ENCODE assay signal across 11 mouse cellular contexts in the genomic region with DNA sequence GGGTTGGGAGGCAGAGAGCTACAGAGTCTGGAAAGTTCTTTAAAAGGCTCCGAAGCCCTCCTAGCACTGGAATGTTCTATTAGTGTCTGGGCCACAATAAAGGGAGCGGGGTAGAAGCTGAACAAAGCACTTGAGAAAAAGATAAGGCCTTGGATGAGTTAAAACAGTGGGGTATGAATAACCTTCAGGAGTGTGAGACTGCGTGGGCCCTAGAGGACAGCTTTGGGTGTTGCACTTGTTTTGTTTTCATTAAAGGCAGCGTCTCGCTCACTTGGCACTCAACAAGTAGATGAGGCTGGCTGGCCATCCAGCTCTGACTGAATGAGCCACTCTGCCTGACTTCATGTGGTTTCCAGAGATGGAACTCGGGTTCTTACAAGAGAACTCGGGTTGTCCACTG.
A peak's percentile ranks its signal among the peaks of the same experiment; 100 is the strongest.
DNase-seq lines count a peak whose midpoint lies in the region; ATAC-seq and TF ChIP-seq lines count a peak whose summit lies in the region.
"Had no signal": no experiment of that assay in that cellular context is flagged by ENCODE, and none has a peak within 500 bp of the region (broad histone marks: within the 10 kb centered on the region; RNA-seq: fewer than 3 reads in every experiment).

No protein-coding gene starts in this region.

- no peak for TF ChIP-seq POLR2A in cortical plate, adult 2 months (IDR thresholded peaks at IDR 0.05; ENCODE audit: extremely low read depth, insufficient read depth, low read length)

- no peak for ATAC-seq in forebrain, postnatal 0 days
- no peak for ATAC-seq in midbrain, embryonic 14.5 days (ENCODE audit: low FRiP score, low TSS enrichment)
- no peak for ATAC-seq in liver, embryonic 11.5 days (replicated peaks; ENCODE audit: low FRiP score)

- peak overlapping the region; percentile 39; the same call in 1 of the 2 replicates for H3K27ac ChIP-seq in cortical plate, adult 2 months (ENCODE audit: insufficient read depth, low read length)
- peak overlapping the region; percentile 84; the same call in 1 of the 2 replicates for H3K27ac ChIP-seq in forebrain, postnatal 0 days (ENCODE audit: low read depth, low read length)
- peak overlapping the region; percentile 46 for H3K27ac ChIP-seq in midbrain, embryonic 14.5 days (replicated peaks; ENCODE audit: low read depth, low read length)
- H3K27ac ChIP-seq in liver, embryonic 11.5 days (ENCODE audit: low read depth, low read length) = no peak overlapping the region
- H3K27ac ChIP-seq: limb, embryonic 15.5 days; neural tube, embryonic 12.5 days had no signal

- H3K9ac ChIP-seq in forebrain, postnatal 0 days = no peak overlapping the region
- H3K9ac ChIP-seq in midbrain, embryonic 14.5 days (replicated peaks; ENCODE audit: low read length) = no peak overlapping the region
- no peak overlapping the region for H3K9ac ChIP-seq in liver, embryonic 11.5 days (ENCODE audit: low read depth, low read length)
- H3K9ac ChIP-seq: limb, embryonic 15.5 days; neural tube, embryonic 12.5 days had no signal

- DNase-seq in forebrain, postnatal 0 days = no peak
- DNase-seq in heart, postnatal 10 days = peak; percentile 72 to 80
- DNase-seq in midbrain, embryonic 14.5 days = no peak
- no peak for DNase-seq in cerebellum, adult 9-11 months
- no peak for DNase-seq in liver, embryonic 11.5 days (ENCODE audit: low spot score)
- no peak for DNase-seq in left cerebral cortex, postnatal 36 days (ENCODE audit: low spot score in 2 of 2)
- DNase-seq: lung, postnatal 36 days; right cerebral cortex, postnatal 25 days had no signal

- no peaks in the 10 kb centered on the region for H3K36me3 ChIP-seq in forebrain, postnatal 0 days (ENCODE audit: insufficient read depth)
- no peaks in the 10 kb centered on the region for H3K36me3 ChIP-seq in midbrain, embryonic 14.5 days (ENCODE audit: control insufficient read depth, insufficient read depth, low read length)
- no peaks in the 10 kb centered on the region for H3K36me3 ChIP-seq in liver, embryonic 11.5 days (ENCODE audit: control insufficient read depth, insufficient read depth, low read length)
- H3K36me3 ChIP-seq: limb, embryonic 15.5 days; neural tube, embryonic 12.5 days had no signal

- no peak overlapping the region for H3K4me2 ChIP-seq in forebrain, postnatal 0 days (ENCODE audit: low read depth)
- H3K4me2 ChIP-seq in midbrain, embryonic 14.5 days (ENCODE audit: low read length) = no peak overlapping the region
- no peak overlapping the region for H3K4me2 ChIP-seq in liver, embryonic 11.5 days
- H3K4me2 ChIP-seq: limb, embryonic 15.5 days; neural tube, embryonic 12.5 days had no signal

- 75% methylated on average over 7 of the region's 7 CpGs for WGBS in forebrain, postnatal 0 days
- 91% methylated on average over 7 of the region's 7 CpGs for WGBS in midbrain, embryonic 14.5 days
- 83% methylated on average over 7 of the region's 7 CpGs for WGBS in liver, embryonic 11.5 days

- no peaks in the 10 kb centered on the region for H3K9me3 ChIP-seq in forebrain, postnatal 0 days (ENCODE audit: low read length)
- H3K9me3 ChIP-seq in midbrain, embryonic 14.5 days (ENCODE audit: control insufficient read depth, low read length) = no peaks in the 10 kb centered on the region
- H3K9me3 ChIP-seq in liver, embryonic 11.5 days (ENCODE audit: control insufficient read depth, low read length) = no peaks in the 10 kb centered on the region
- H3K9me3 ChIP-seq: limb, embryonic 15.5 days; neural tube, embryonic 12.5 days had no signal

- H3K4me3 ChIP-seq in cortical plate, adult 2 months (ENCODE audit: insufficient read depth, low read length) = no peak overlapping the region
- no peak overlapping the region for H3K4me3 ChIP-seq in forebrain, postnatal 0 days (ENCODE audit: low read depth, low read length)
- H3K4me3 ChIP-seq in midbrain, embryonic 14.5 days (replicated peaks; ENCODE audit: low read depth, low read length) = no peak overlapping the region
- no peak overlapping the region for H3K4me3 ChIP-seq in liver, embryonic 11.5 days (ENCODE audit: low read depth, low read length)
- H3K4me3 ChIP-seq: limb, embryonic 15.5 days; neural tube, embryonic 12.5 days had no signal

- peaks cover 9% of the 10 kb centered on the region for H3K4me1 ChIP-seq in cortical plate, adult 2 months (ENCODE audit: control insufficient read depth, insufficient read depth, low read length)
- peaks cover 14% of the 10 kb centered on the region for H3K4me1 ChIP-seq in forebrain, postnatal 0 days (ENCODE audit: insufficient read depth)
- peaks cover 18% of the 10 kb centered on the region for H3K4me1 ChIP-seq in midbrain, embryonic 14.5 days (ENCODE audit: control insufficient read depth, insufficient read depth, low read length)
- peaks cover 8% of the 10 kb centered on the region; the same call in 1 of the 2 replicates for H3K4me1 ChIP-seq in liver, embryonic 11.5 days (replicated peaks; ENCODE audit: control insufficient read depth, insufficient read depth, low read length)

- TF ChIP-seq CTCF in cortical plate, adult 2 months (IDR thresholded peaks at IDR 0.05; ENCODE audit: extremely low read depth, insufficient read depth, low read length) = no peak
- no peak for TF ChIP-seq CTCF in forebrain, postnatal 0 days (IDR thresholded peaks at IDR 0.05; ENCODE audit: low read depth)

- no peaks in the 10 kb centered on the region for H3K27me3 ChIP-seq in forebrain, postnatal 0 days (ENCODE audit: insufficient read depth, low read length)
- no peaks in the 10 kb centered on the region for H3K27me3 ChIP-seq in midbrain, embryonic 14.5 days (ENCODE audit: control insufficient read depth, insufficient read depth, low read length)
- H3K27me3 ChIP-seq in liver, embryonic 11.5 days (replicated peaks; ENCODE audit: control insufficient read depth, insufficient read depth, low read length) = no peaks in the 10 kb centered on the region
- H3K27me3 ChIP-seq: limb, embryonic 15.5 days; neural tube, embryonic 12.5 days had no signal

- intact Hi-C loops in heart, postnatal 10 days (cut with DNase I) = loop anchor here (5.0 kb wide), 1 partner anchor 43 kb away; no protein-coding TSS in a partner anchor
- intact Hi-C loops in left cerebral cortex, postnatal 36 days (cut with DNase I) = no loop called here

Comparison
In these comparisons a context has a peak if more than half of its experiments do, and no peak if none do; other contexts are left out.
1. DNase-seq: peak in heart, postnatal 10 days (2 of 2); none in forebrain, postnatal 0 days (single experiment), midbrain, embryonic 14.5 days (single experiment), cerebellum, adult 9-11 months (single experiment), liver, embryonic 11.5 days (single experiment) and left cerebral cortex, postnatal 36 days (0 of 2).